Mouse (Mus musculus): ENCODE results near the gene Tnrc6a. TPM values are rescaled to one million over a fixed set of nuclear protein-coding genes. Genes with fewer than 3 reads are reported as not detected.
"Not testable (repeated sequence)": the region's sequence is repeated elsewhere in the genome, so short reads cannot be mapped to it uniquely, and the experiment has no call there.

Tnrc6a gene
- 70.7 and 79.9 TPM in 2 replicates for polyA plus RNA-seq (2016; fragmentation: Nextera tagmentation; extraction: Ambion mirVana)

- Histone ChIP-seq H3K27me3 (no peaks in the 10 kb centered on the region), H3K4me3 (peak within 1 kb of the TSS; percentile 89), H3K9me3 (replicated peaks) (no peaks in the 10 kb centered on the region), H3K36me3 (peaks cover 6% of the 10 kb centered on the region), H3K4me1 (peaks cover 17% of the 10 kb centered on the region), H3K9ac (peak within 1 kb of the TSS; percentile 94), H3K4me2 (replicated peaks) (peak within 1 kb of the TSS; percentile 60), H3K27ac (peak within 1 kb of the TSS; percentile 95)
- WGBS = under 1% methylated on average over 53 of the region's 55 CpGs
- peak; percentile 96 for ATAC-seq (ENCODE audit: low FRiP score)
These were observed at the start of gene Tnrc6a for GRCm38 (mm10) chr7:123123665-123124298. Tnrc6a (plus strand) TSS chr7:123123885.

- Histone ChIP-seq H3K36me3 (no peaks in the 10 kb centered on the region), H3K4me3 (no peak overlapping the region), H3K9me3 (replicated peaks) (no peaks in the 10 kb centered on the region), H3K27me3 (no peaks in the 10 kb centered on the region), H3K9ac (no peak overlapping the region), H3K27ac (no peak overlapping the region), H3K4me1 (peaks cover 31% of the 10 kb centered on the region), H3K4me2 (replicated peaks) (no peak overlapping the region)
- 85% methylated on average over 4 of the region's 4 CpGs for WGBS
- no peak for ATAC-seq (ENCODE audit: low FRiP score)
These were observed 41.4 kb upstream of the Tnrc6a start for GRCm38 (mm10) chr7:123082236-123082635.

- ATAC-seq (ENCODE audit: low FRiP score) = peak; percentile 42; the same call in 1 of the 2 replicates
- WGBS = 34% methylated on average over 12 of the region's 12 CpGs
- no peaks in the 10 kb centered on the region for H3K9me3 ChIP-seq (replicated peaks)
- no peak overlapping the region for H3K9ac ChIP-seq
- H3K27me3 ChIP-seq = no peaks in the 10 kb centered on the region
- peaks cover 31% of the 10 kb centered on the region for H3K4me1 ChIP-seq
- H3K27ac ChIP-seq = peak overlapping the region; percentile 85
- H3K36me3 ChIP-seq = no peaks in the 10 kb centered on the region
- H3K4me3 ChIP-seq = no peak overlapping the region
- peak overlapping the region; percentile 48 for H3K4me2 ChIP-seq (replicated peaks)
These were observed 40.1 kb upstream of the Tnrc6a start for GRCm38 (mm10) chr7:123083441-123084123.

GRCm38 (mm10) chr7:123084180-123084691 lies 39.4 kb upstream of the Tnrc6a start:
- Histone ChIP-seq H3K36me3 (no peaks in the 10 kb centered on the region), H3K9me3 (replicated peaks) (no peaks in the 10 kb centered on the region), H3K4me1 (peaks cover 31% of the 10 kb centered on the region), H3K4me2 (replicated peaks) (peak overlapping the region; percentile 48), H3K27me3 (no peaks in the 10 kb centered on the region), H3K27ac (peak overlapping the region; percentile 85), H3K4me3 (peak overlapping the region; percentile 12; the same call in 1 of the 2 replicates), H3K9ac (no peak overlapping the region)
- WGBS = 3% methylated on average over 7 of the region's 7 CpGs
- peak; percentile 92 for ATAC-seq (ENCODE audit: low FRiP score)

- Histone ChIP-seq H3K4me1 (peaks cover 31% of the 10 kb centered on the region), H3K9ac (no peak overlapping the region), H3K27ac (peak overlapping the region; percentile 85), H3K4me3 (peak overlapping the region; percentile 12; the same call in 1 of the 2 replicates), H3K4me2 (replicated peaks) (peak overlapping the region; percentile 48), H3K27me3 (no peaks in the 10 kb centered on the region), H3K36me3 (no peaks in the 10 kb centered on the region), H3K9me3 (replicated peaks) (no peaks in the 10 kb centered on the region)
- 20% methylated on average over 13 of the region's 13 CpGs for WGBS
- ATAC-seq (ENCODE audit: low FRiP score) = peak; percentile 29
These were observed 39.0 kb upstream of the Tnrc6a start for GRCm38 (mm10) chr7:123084708-123085107.

- Histone ChIP-seq H3K27me3 (no peaks in the 10 kb centered on the region), H3K4me1 (peaks cover 21% of the 10 kb centered on the region), H3K4me3 (no peak overlapping the region), H3K4me2 (replicated peaks) (no peak overlapping the region), H3K36me3 (no peaks in the 10 kb centered on the region), H3K9me3 (replicated peaks) (no peaks in the 10 kb centered on the region), H3K9ac (no peak overlapping the region), H3K27ac (no peak overlapping the region)
- ATAC-seq (ENCODE audit: low FRiP score) = no peak
- 91% methylated on average over 4 of the region's 4 CpGs for WGBS
These were observed 34.8 kb upstream of the Tnrc6a start for GRCm38 (mm10) chr7:123088920-123089319.

- 93% methylated on average over 12 of the region's 12 CpGs for WGBS
- H3K36me3 ChIP-seq = no peaks in the 10 kb centered on the region
- no peak overlapping the region for H3K27ac ChIP-seq
- no peak overlapping the region for H3K4me3 ChIP-seq
- H3K4me1 ChIP-seq = peaks cover 14% of the 10 kb centered on the region
- no peaks in the 10 kb centered on the region; the same call in 1 of the 2 replicates for H3K9me3 ChIP-seq (replicated peaks)
- peak; percentile 49; the same call in 1 of the 2 replicates for ATAC-seq (ENCODE audit: low FRiP score)
- H3K4me2 ChIP-seq (replicated peaks) = no peak overlapping the region
- H3K9ac ChIP-seq = no peak overlapping the region
- H3K27me3 ChIP-seq = no peaks in the 10 kb centered on the region
These were observed 27.2 kb upstream of the Tnrc6a start for GRCm38 (mm10) chr7:123096344-123097120.

GRCm38 (mm10) chr7:123097891-123098750 lies 25.6 kb upstream of the Tnrc6a start:
- Histone ChIP-seq H3K4me3 (no peak overlapping the region), H3K36me3 (no peaks in the 10 kb centered on the region), H3K4me1 (peaks cover 14% of the 10 kb centered on the region), H3K27me3 (no peaks in the 10 kb centered on the region), H3K27ac (peak overlapping the region; percentile 89), H3K4me2 (replicated peaks) (no peak overlapping the region; the same call in 1 of the 2 replicates), H3K9me3 (replicated peaks) (no peaks in the 10 kb centered on the region; the same call in 1 of the 2 replicates), H3K9ac (peak overlapping the region; percentile 19; the same call in 1 of the 2 replicates)
- WGBS = 21% methylated on average over 16 of the region's 16 CpGs
- peak; percentile 88 for ATAC-seq (ENCODE audit: low FRiP score)

GRCm38 (mm10) chr7:123101295-123101694 lies 22.4 kb upstream of the Tnrc6a start:
- peaks cover 14% of the 10 kb centered on the region for H3K4me1 ChIP-seq
- no peak overlapping the region for H3K4me2 ChIP-seq (replicated peaks)
- H3K4me3 ChIP-seq = no peak overlapping the region
- H3K36me3 ChIP-seq = no peaks in the 10 kb centered on the region
- H3K27ac ChIP-seq = no peak overlapping the region
- no peaks in the 10 kb centered on the region for H3K27me3 ChIP-seq
- 88% methylated on average over 3 of the region's 3 CpGs for WGBS
- H3K9me3 ChIP-seq (replicated peaks) = no peaks in the 10 kb centered on the region; the same call in 1 of the 2 replicates
- ATAC-seq (ENCODE audit: low FRiP score) = no peak
- H3K9ac ChIP-seq = no peak overlapping the region

GRCm38 (mm10) chr7:123105381-123105780 lies 18.3 kb upstream of the Tnrc6a start:
- not testable (repeated sequence) for H3K36me3 ChIP-seq; H3K4me3 ChIP-seq; H3K27me3 ChIP-seq; H3K4me1 ChIP-seq; H3K27ac ChIP-seq; H3K9me3 ChIP-seq (replicated peaks); H3K4me2 ChIP-seq (replicated peaks); H3K9ac ChIP-seq; ATAC-seq (ENCODE audit: low FRiP score)
- 43% methylated on average over 1 of the region's 1 CpGs for whole genome bisulfite sequencing

GRCm38 (mm10) chr7:123105906-123106305 lies 17.8 kb upstream of the Tnrc6a start:
- 56% methylated on average over 1 of the region's 1 CpGs for WGBS
- Histone ChIP-seq H3K27ac (no peak overlapping the region), H3K4me2 (replicated peaks) (no peak overlapping the region), H3K4me1 (peaks cover 5% of the 10 kb centered on the region; the same call in 1 of the 2 replicates), H3K36me3 (no peaks in the 10 kb centered on the region), H3K4me3 (no peak overlapping the region), H3K9ac (no peak overlapping the region), H3K27me3 (no peaks in the 10 kb centered on the region), H3K9me3 (replicated peaks) (no peaks in the 10 kb centered on the region)
- ATAC-seq (ENCODE audit: low FRiP score) = no peak

Data from hindbrain, embryonic 12.5 days (tissue).